Mouse (Mus musculus) bone marrow macrophage, adult 2 months (primary cell): ENCODE measurements around the gene Trim25.

Experiments
- CTCF ChIP-seq: IDR thresholded peaks from 2 replicates; pipeline ENCODE4 v1.5.1; 2012; ENCODE audit warnings: low read depth, mild to moderate bottlenecking, low read length, moderate library complexity
- POLR2A ChIP-seq: IDR thresholded peaks from 2 replicates; pipeline ENCODE4 v1.6.1; 2012; ENCODE audit warnings: mild to moderate bottlenecking, low read depth, low read length, borderline replicate concordance

- TF ChIP-seq CTCF: 0 out of 2 replicates have a peak, but pooled peaks have one; percentile 25
- TF ChIP-seq POLR2A: no peak
Measured at GRCm38 (mm10) chr11:89065297-89065696, 66.1 kb downstream of the Trim25 start.
